Mouse (Mus musculus) stomach, embryonic 15.5 days (tissue): ENCODE data around the gene Fgfr4. TPM values are rescaled to one million over a fixed set of nuclear protein-coding genes. Genes with fewer than 3 reads are reported as not detected.
"Not testable (repeated sequence)": the region's sequence is repeated elsewhere in the genome, so short reads cannot be mapped to it uniquely, and the experiment has no call there.

ENCODE experiments used
- ATAC-seq: fragments of 200-750 bp; cut with Nextera tagmentation; 2 replicates; pipeline ENCODE4 v1.8.0; 2017; ENCODE audit warnings: low read depth, moderate number of reproducible peaks, moderate TSS enrichment; ENCODE audit not compliant: insufficient read depth, low FRiP score
- H3K27ac ChIP-seq: fragments of 300-500 bp; sonication (generic); 2 replicates; pipeline ENCODE4 v1.5.1; 2015; ENCODE audit warnings: mild to moderate bottlenecking, inconsistent platforms
- H3K27me3 ChIP-seq: fragments of 300-500 bp; sonication (generic); replicated peaks from 2 replicates; pipeline ENCODE4 v1.6.1; 2015; ENCODE audit warnings: inconsistent platforms
- H3K36me3 ChIP-seq: fragments of 300-500 bp; sonication (generic); 2 replicates; pipeline ENCODE4 v1.6.1; 2015; ENCODE audit warnings: inconsistent platforms
- H3K4me1 ChIP-seq: fragments of 300-500 bp; sonication (generic); 2 replicates; pipeline ENCODE4 v1.6.1; 2015; ENCODE audit warnings: inconsistent platforms
- H3K4me2 ChIP-seq: fragments of 300-500 bp; sonication (generic); 2 replicates; pipeline ENCODE4 v1.6.1; 2015; ENCODE audit warnings: mild to moderate bottlenecking, inconsistent platforms
- H3K4me3 ChIP-seq: fragments of 300-500 bp; sonication (generic); replicated peaks from 2 replicates; pipeline ENCODE4 v1.5.1; 2015; ENCODE audit warnings: inconsistent platforms
- H3K9ac ChIP-seq: fragments of 300-500 bp; sonication (generic); 2 replicates; pipeline ENCODE4 v1.6.1; 2015; ENCODE audit warnings: inconsistent platforms
- H3K9me3 ChIP-seq: fragments of 300-500 bp; sonication (generic); 2 replicates; pipeline ENCODE4 v1.6.1; 2016; ENCODE audit warnings: inconsistent platforms
- WGBS: fragments of 180-500 bp; shearing (Covaris S2); methylation state at CpG from one replicate; pipeline ENCODE4 v1.1.7; 2015; 5-methylcytosine and 5-hydroxymethylcytosine counted together
- polyA plus RNA-seq: library from polyadenylated mRNA; unstranded; fragments of >200 nt; fragmentation: Nextera tagmentation; extraction: Ambion mirVana; gene quantifications from 2 replicates; pipeline ENCODE4 v1.2.1, GENCODE M21; 2015

The Fgfr4 gene
- polyA plus RNA-seq, 1 experiment from 2014 or later = 7.6 TPM

DNA sequence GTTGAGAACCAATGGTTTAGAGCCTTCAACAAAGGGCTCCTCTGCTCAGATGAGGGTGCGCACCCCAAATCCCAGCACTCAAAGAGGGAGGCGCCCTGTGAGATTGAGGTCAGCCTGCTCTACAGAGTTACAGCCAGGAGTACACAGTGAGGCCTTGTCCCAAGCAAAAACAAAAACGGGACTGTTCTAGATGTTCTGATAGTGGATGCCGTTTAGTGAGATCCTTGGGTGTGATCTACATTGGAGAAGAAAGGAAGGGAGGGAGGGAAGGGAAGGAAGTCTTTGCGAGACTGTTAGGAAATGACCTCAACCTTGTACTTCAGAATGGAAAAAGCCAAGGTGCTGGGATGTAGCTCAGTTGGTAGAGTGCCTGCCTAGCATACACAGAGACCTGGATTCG lies 23.8 kb downstream of the Fgfr4 start:
- Histone ChIP-seq H3K27me3 (no peaks in the 10 kb centered on the region), H3K4me1 (peaks cover 15% of the 10 kb centered on the region), H3K4me3 (no peak overlapping the region), H3K36me3 (no peaks in the 10 kb centered on the region), H3K27ac (no peak overlapping the region), H3K4me2 (no peak overlapping the region), H3K9ac (no peak overlapping the region), H3K9me3 (no peaks in the 10 kb centered on the region)
- ATAC-seq = no peak
- WGBS = 83% methylated on average over 6 of the region's 6 CpGs

DNA sequence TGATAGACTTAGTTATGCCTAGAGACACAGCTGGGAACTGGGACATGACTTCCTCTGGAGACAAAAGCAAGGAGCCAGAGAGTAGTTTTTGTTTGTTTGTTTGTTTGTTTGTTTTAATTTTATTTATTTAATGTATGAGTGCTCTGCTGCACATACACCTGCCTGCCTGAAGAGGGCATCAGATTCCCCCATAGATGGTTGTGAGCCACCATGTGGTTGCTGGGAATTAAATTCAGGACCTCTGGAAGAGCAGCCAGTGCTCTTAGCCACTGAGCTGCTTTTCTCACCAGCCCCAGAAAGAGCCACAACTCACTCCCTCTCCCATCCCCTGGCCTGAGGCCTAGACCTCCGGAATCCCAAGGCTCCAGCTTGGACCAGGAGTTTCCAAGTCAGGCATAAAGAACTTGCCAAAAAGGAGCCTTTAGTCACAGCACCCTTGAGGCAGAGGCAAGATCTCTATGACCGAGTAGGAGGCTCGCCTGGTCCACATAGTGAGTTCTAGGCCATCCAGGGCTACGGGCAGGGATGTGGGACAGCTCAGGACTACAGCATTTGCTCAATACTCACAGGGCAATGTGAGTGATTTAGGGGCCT lies 25.6 kb downstream of the Fgfr4 start:
- Histone ChIP-seq H3K4me1 (0 out of 2 replicates have a peak, but pooled peaks cover 7% of the 10 kb centered on the region), H3K9ac (no peak overlapping the region), H3K36me3 (no peaks in the 10 kb centered on the region), H3K27ac (0 out of 2 replicates have a peak overlapping the region, but pooled peaks have one; percentile 35), H3K9me3 (no peaks in the 10 kb centered on the region), H3K27me3 (no peaks in the 10 kb centered on the region), H3K4me3 (no peak overlapping the region), H3K4me2 (no peak overlapping the region)
- no peak for ATAC-seq
- WGBS = 63% methylated on average over 4 of the region's 4 CpGs

DNA sequence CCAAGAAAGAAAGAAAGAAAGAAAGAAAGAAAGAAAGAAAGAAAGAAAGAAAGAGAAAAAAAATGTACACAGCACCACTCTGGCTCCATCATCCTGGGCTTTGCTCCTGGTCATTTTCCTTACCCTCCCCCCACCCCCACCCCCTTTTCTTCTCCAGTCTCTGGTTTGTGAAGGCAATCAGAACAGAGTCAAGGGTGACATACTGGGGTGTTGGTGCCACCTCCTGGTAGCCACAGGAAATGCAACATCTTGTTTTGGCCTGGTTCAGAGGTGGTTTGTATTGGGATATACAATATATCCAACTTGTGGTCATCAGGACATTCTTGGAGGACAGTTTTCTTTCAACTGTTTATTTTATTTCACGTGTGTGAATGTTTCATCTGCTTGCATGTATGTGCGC lies 26.1 kb downstream of the Fgfr4 start:
- Histone ChIP-seq H3K27ac (no peak overlapping the region), H3K4me1 (0 out of 2 replicates have a peak, but pooled peaks cover 7% of the 10 kb centered on the region), H3K9ac (no peak overlapping the region), H3K4me3 (no peak overlapping the region), H3K27me3 (no peaks in the 10 kb centered on the region), H3K4me2 (no peak overlapping the region), H3K9me3 (no peaks in the 10 kb centered on the region), H3K36me3 (no peaks in the 10 kb centered on the region)
- 34% methylated on average over 2 of the region's 2 CpGs for WGBS
- ATAC-seq = no peak

DNA sequence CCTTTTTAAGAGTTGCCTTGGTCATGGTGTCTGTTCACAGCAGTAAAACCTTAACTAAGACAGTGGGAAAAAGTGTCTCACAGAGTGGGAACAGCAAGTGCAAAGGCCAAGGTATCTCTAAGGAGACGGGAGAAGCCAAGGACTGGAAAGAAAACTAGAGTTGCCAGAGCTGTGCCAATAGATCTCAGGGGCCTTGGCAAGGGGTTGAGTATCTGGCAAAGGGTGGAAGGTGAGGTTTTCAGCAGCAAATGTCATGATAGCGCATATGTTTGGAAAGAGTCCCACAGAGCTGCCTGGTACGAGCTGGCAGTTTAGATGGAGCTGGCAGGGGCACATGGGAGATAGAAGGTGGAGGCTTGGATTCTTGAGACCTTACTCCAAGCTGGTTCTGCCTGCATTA lies 27.2 kb downstream of the Fgfr4 start:
- 89% methylated on average over 3 of the region's 3 CpGs for WGBS
- no peak for ATAC-seq
- Histone ChIP-seq H3K4me3 (no peak overlapping the region), H3K9me3 (no peaks in the 10 kb centered on the region), H3K9ac (no peak overlapping the region), H3K4me2 (no peak overlapping the region), H3K27me3 (no peaks in the 10 kb centered on the region), H3K36me3 (no peaks in the 10 kb centered on the region), H3K27ac (no peak overlapping the region), H3K4me1 (0 out of 2 replicates have a peak, but pooled peaks cover 7% of the 10 kb centered on the region)

DNA sequence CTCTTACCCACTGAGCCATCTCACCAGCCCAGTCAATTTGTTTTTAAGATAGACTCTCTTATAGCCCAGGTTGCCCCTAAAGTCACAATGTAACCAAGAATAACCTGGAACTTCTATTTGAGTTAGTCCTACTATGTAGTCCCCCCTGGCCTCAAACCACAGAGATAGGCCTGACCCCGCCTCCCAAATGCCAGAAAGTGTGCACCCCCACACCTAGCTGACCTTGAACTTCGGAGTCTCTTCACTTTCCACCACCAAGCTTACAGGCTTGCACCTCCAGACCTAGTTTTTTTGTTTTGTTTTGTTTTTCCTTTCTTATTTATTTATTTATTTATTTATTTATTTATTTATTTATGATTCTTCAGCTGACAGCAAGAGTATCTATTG lies 29.3 kb downstream of the Fgfr4 start:
- no peaks in the 10 kb centered on the region for H3K9me3 ChIP-seq
- H3K36me3 ChIP-seq = no peaks in the 10 kb centered on the region
- H3K27me3 ChIP-seq = no peaks in the 10 kb centered on the region
- ATAC-seq = no peak
- H3K4me1 ChIP-seq = 0 out of 2 replicates have a peak, but pooled peaks cover 7% of the 10 kb centered on the region
- H3K9ac ChIP-seq = no peak overlapping the region
- peak overlapping the region; percentile 60 for H3K4me2 ChIP-seq
- 68% methylated on average over 2 of the region's 2 CpGs for WGBS
- H3K4me3 ChIP-seq = peak overlapping the region; percentile 40; the same call in 1 of the 2 replicates
- H3K27ac ChIP-seq = peak overlapping the region; percentile 90; the same call in 1 of the 2 replicates

DNA sequence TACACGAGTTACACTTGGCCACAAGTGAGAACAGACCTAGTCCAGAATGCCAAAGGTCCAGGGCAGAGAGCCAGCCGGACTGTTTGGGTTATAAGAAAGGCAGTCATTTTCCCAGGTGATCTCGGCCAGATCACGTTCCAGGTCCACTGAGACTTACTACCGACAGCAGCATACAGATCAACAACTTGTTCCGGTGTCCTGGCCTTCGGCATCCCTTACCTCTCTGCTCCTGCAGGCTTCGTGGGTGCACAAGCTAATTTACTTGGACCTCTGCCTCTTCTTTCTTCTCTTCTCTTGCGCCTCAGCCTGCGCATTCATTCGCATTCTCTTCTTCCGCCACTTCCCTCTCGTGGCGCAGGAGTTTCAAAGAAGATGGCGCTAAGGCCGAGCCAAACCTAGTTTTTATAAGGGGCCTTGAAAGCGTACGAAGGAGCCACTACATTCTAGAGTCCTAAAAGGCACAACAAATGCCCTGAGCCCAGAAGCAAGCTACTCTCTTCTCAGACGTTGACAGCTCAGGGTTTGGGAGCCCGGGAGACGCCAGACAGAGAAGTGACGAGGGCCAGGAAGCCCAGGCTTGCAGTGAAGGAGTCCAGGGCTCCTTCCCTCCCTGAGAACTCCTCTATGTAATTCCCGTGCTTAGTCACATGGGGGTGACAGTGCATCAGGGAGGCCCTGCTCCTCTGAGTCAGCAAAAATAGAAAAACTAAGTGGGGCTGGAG lies 29.9 kb downstream of the Fgfr4 start:
- ATAC-seq = peak; percentile 89
- H3K4me2 ChIP-seq = peak overlapping the region; percentile 60
- H3K9me3 ChIP-seq = no peaks in the 10 kb centered on the region
- WGBS = 3% methylated on average over 23 of the region's 23 CpGs
- no peaks in the 10 kb centered on the region for H3K27me3 ChIP-seq
- 0 out of 2 replicates have a peak, but pooled peaks cover 7% of the 10 kb centered on the region for H3K4me1 ChIP-seq
- peak overlapping the region; percentile 40 for H3K4me3 ChIP-seq
- H3K9ac ChIP-seq = peak overlapping the region; percentile 37; the same call in 1 of the 2 replicates
- H3K36me3 ChIP-seq = no peaks in the 10 kb centered on the region
- peak overlapping the region; percentile 90 for H3K27ac ChIP-seq

DNA sequence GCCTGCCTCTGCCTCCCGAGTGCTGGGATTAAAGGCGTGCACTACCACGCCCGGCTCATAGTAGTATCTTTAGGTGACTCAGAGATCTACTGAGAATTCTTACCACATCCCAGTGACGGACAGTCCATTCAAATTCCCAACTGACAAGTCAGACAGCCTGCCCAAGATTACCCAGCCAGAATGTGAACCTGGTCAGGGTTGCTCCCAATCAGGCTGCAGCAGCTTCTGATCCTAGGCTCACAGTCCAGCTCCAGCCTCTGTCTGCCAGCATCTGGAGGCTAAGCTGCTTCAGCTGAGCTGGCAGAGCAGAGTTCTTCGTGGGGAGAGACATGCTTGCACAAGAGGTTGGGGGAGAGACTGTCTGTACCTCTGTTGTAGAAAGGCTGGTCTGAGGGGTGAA lies 30.9 kb downstream of the Fgfr4 start:
- no peak; the same call in 1 of the 2 replicates for ATAC-seq
- no peaks in the 10 kb centered on the region for H3K36me3 ChIP-seq
- H3K4me3 ChIP-seq = no peak overlapping the region
- H3K27ac ChIP-seq = no peak overlapping the region
- H3K9ac ChIP-seq = no peak overlapping the region
- H3K9me3 ChIP-seq = no peaks in the 10 kb centered on the region
- H3K4me2 ChIP-seq = no peak overlapping the region
- 80% methylated on average over 6 of the region's 6 CpGs for WGBS
- no peaks in the 10 kb centered on the region for H3K27me3 ChIP-seq
- 0 out of 2 replicates have a peak, but pooled peaks cover 4% of the 10 kb centered on the region for H3K4me1 ChIP-seq

DNA sequence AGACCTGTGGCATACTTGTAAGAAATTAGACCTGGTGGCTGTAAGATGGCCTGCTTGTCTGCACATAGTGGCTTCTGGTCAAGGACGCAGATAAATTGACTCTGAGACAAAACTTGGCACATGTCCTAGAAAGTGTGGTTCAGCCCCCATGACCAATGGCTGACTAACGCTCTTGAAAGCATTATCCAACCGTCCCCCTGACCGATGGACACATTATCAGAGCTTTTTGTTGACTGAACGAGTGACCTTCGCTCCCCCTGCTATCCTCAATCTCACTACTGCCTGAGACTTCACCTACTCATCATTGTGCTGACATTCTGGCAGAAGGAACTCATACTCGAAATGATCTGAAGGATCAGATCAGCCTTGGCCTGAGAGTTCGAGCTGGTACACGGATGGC lies 34.6 kb downstream of the Fgfr4 start:
- not testable (repeated sequence) for ATAC-seq, H3K4me3 ChIP-seq, H3K9ac ChIP-seq, H3K27ac ChIP-seq, H3K27me3 ChIP-seq, H3K9me3 ChIP-seq, H3K36me3 ChIP-seq, H3K4me2 ChIP-seq
- 31% methylated on average over 6 of the region's 9 CpGs for WGBS
- peaks cover 17% of the 10 kb centered on the region for H3K4me1 ChIP-seq

DNA sequence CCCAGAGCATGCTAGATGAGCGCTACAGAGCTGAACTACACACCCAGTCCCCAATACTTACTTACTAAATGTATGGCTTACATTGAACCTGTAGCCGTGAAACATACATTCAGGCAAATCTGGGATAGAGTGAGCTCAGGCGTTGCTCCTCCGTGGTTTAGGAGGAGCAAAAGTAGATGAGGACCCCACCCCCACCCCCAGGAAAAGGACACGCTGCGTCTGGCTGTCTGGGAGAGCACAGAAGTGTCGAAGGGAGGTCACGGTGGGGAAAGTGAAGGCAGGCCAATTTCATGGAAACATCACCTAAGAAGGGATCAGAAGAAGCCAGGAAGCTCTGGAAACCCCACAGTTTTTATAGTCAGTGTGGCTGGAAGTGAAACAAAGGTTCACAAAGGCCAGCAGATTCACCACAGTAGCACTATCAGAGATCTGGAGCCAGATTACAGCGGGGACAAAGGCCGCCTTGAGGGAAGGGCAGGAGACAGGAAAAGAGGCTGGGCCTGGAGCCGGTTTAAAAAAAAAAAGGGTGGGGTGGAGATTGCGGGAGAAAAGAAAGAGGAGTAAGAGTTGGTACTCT lies 37.2 kb downstream of the Fgfr4 start:
- H3K4me3 ChIP-seq = peak overlapping the region; percentile 49
- H3K4me1 ChIP-seq = peaks cover 13% of the 10 kb centered on the region
- peak overlapping the region; percentile 40; the same call in 1 of the 2 replicates for H3K9ac ChIP-seq
- no peak for ATAC-seq
- H3K4me2 ChIP-seq = peak overlapping the region; percentile 78
- H3K36me3 ChIP-seq = no peaks in the 10 kb centered on the region
- H3K9me3 ChIP-seq = no peaks in the 10 kb centered on the region
- peak overlapping the region; percentile 94 for H3K27ac ChIP-seq
- H3K27me3 ChIP-seq = no peaks in the 10 kb centered on the region
- WGBS = 4% methylated on average over 12 of the region's 12 CpGs

DNA sequence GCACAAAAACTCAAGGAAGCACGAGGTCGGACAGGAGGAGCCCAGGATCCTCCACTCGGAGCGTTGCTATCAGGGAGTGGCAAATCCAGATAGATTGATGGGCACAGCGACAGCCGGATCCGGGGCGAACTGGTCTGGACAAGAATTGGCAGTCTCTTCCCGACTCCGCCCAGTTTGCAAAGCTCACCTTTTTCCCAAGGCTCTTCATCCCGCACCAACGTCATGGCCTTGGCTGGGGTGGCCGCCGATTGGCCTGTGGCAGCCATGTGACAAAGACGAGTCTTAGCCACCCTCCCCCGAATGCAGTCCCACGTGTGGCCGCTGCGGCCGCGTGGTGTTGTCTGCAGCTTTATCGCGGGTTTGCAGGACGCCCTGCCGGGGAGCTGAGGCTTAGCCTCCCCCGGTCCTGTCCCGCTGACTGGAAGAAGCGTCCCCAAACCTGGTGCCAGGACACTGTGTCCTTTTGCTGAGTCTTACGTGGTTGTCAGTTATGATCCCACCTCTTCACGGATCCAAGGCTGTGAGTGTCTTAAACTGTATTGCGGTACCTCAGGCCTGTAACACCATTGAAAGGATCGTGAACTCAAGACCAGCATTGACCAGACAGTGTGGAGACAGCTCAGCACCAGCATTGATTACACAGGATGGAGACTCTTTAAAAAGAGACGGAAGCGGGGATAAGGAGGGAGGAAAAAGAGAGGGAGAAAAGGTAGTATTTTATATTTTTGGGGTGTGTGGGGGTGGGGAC lies 37.9 kb downstream of the Fgfr4 start:
- Histone ChIP-seq H3K27me3 (no peaks in the 10 kb centered on the region), H3K36me3 (no peaks in the 10 kb centered on the region), H3K27ac (peak overlapping the region; percentile 94), H3K9me3 (no peaks in the 10 kb centered on the region), H3K9ac (peak overlapping the region; percentile 40; the same call in 1 of the 2 replicates), H3K4me1 (peaks cover 13% of the 10 kb centered on the region), H3K4me2 (peak overlapping the region; percentile 78), H3K4me3 (peak overlapping the region; percentile 49)
- peak; percentile 99 for ATAC-seq
- WGBS = 1% methylated on average over 34 of the region's 34 CpGs

DNA sequence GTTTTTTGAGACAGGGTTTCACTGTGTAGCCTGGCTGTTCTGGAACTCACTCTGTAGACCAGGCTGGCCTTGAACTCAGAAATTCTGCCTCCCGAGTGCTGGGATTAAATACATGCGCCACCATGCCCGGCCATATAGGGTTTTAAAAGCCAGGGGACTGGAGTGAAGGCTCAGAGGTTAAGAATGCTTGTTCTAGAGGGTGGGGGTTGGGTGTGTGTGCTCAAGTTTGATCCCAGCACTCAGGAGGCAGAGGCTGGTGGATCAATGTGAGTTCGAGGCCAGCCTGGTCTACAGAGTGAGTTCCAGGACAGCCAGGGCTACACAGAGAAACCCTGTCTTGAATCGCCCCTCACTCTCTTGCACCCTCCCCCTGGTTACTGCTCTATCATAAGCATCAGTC lies 39.1 kb downstream of the Fgfr4 start:
- Histone ChIP-seq H3K27me3 (no peaks in the 10 kb centered on the region), H3K9ac (no peak overlapping the region), H3K27ac (no peak overlapping the region), H3K36me3 (no peaks in the 10 kb centered on the region), H3K4me1 (peaks cover 13% of the 10 kb centered on the region), H3K4me3 (no peak overlapping the region), H3K4me2 (no peak overlapping the region), H3K9me3 (no peaks in the 10 kb centered on the region)
- 79% methylated on average over 5 of the region's 5 CpGs for WGBS
- no peak for ATAC-seq
